In genomic region chr16:78101415-78102326, GRCm38 (mm10) we compare ENCODE assay signal across 8 mouse cellular contexts.
DNase-seq lines count a peak whose midpoint lies in the region; ATAC-seq and TF ChIP-seq lines count a peak whose summit lies in the region.

No protein-coding gene starts in this region.

- no peaks in the 10 kb centered on the region for H3K9me3 ChIP-seq in kidney, postnatal 0 days (replicated peaks; ENCODE audit: low read length)
- H3K9me3 ChIP-seq in forebrain, embryonic 14.5 days (replicated peaks; ENCODE audit: control insufficient read depth, low read length), result no peaks in the 10 kb centered on the region
- no peaks in the 10 kb centered on the region for H3K9me3 ChIP-seq in hindbrain, embryonic 16.5 days (ENCODE audit: control insufficient read depth, low read length)
- H3K9me3 ChIP-seq in neural tube, embryonic 12.5 days, result no peaks in the 10 kb centered on the region

- peak overlapping the region; percentile 7; the same call in 1 of the 2 replicates for H3K4me3 ChIP-seq in kidney, postnatal 0 days (replicated peaks; ENCODE audit: low read depth, low read length)
- H3K4me3 ChIP-seq in forebrain, embryonic 14.5 days (ENCODE audit: low read depth, low read length), result no peak overlapping the region
- peak overlapping the region; percentile 2; the same call in 1 of the 2 replicates for H3K4me3 ChIP-seq in hindbrain, embryonic 16.5 days (ENCODE audit: low read length)
- H3K4me3 ChIP-seq in neural tube, embryonic 12.5 days, result no peak overlapping the region

- no peak overlapping the region for H3K9ac ChIP-seq in kidney, postnatal 0 days (ENCODE audit: low read depth, low read length)
- H3K9ac ChIP-seq in forebrain, embryonic 14.5 days (ENCODE audit: low read length), result no peak overlapping the region
- no peak overlapping the region for H3K9ac ChIP-seq in hindbrain, embryonic 16.5 days (ENCODE audit: low read depth, low read length)
- H3K9ac ChIP-seq in neural tube, embryonic 12.5 days, result no peak overlapping the region

- H3K27ac ChIP-seq in kidney, postnatal 0 days, result no peak overlapping the region
- peak overlapping the region; percentile 44; the same call in 1 of the 2 replicates for H3K27ac ChIP-seq in forebrain, embryonic 14.5 days (ENCODE audit: low read depth, low read length)
- no peak overlapping the region for H3K27ac ChIP-seq in hindbrain, embryonic 16.5 days (ENCODE audit: low read depth, low read length)
- no peak overlapping the region for H3K27ac ChIP-seq in neural tube, embryonic 12.5 days

- peak; percentile 65 for DNase-seq in kidney, postnatal 0 days (ENCODE audit: low spot score)
- no peak for DNase-seq in kidney, postnatal 14 days
- peak; percentile 93 for DNase-seq in forebrain, embryonic 14.5 days (ENCODE audit: low spot score)
- no peak for DNase-seq in cerebellum, adult 8-10 months
- DNase-seq in layer of hippocampus, adult 11-12 months (ENCODE audit: low spot score), result no peak

- peak overlapping the region; percentile 41 for H3K4me2 ChIP-seq in kidney, postnatal 0 days (ENCODE audit: low read length)
- peak overlapping the region; percentile 33 for H3K4me2 ChIP-seq in forebrain, embryonic 14.5 days (ENCODE audit: low read length)
- H3K4me2 ChIP-seq in hindbrain, embryonic 16.5 days (ENCODE audit: low read length), result peak overlapping the region; percentile 39
- H3K4me2 ChIP-seq in neural tube, embryonic 12.5 days (replicated peaks), result peak overlapping the region; percentile 36; the same call in 1 of the 2 replicates

- H3K27me3 ChIP-seq in kidney, postnatal 0 days (ENCODE audit: insufficient read depth, low read length), result no peaks in the 10 kb centered on the region
- H3K27me3 ChIP-seq in forebrain, embryonic 14.5 days (replicated peaks; ENCODE audit: control insufficient read depth, insufficient read depth, low read length), result no peaks in the 10 kb centered on the region
- no peaks in the 10 kb centered on the region for H3K27me3 ChIP-seq in hindbrain, embryonic 16.5 days (replicated peaks; ENCODE audit: control insufficient read depth, insufficient read depth, low read length)
- H3K27me3 ChIP-seq in neural tube, embryonic 12.5 days (replicated peaks), result no peaks in the 10 kb centered on the region

- 40% methylated on average over 14 of the region's 14 CpGs for WGBS in kidney, postnatal 0 days
- 10% methylated on average over 14 of the region's 14 CpGs for WGBS in forebrain, embryonic 14.5 days
- WGBS in hindbrain, embryonic 16.5 days, result 18% methylated on average over 14 of the region's 14 CpGs
- 11% methylated on average over 14 of the region's 14 CpGs for WGBS in neural tube, embryonic 12.5 days

- no peaks in the 10 kb centered on the region for H3K4me1 ChIP-seq in kidney, postnatal 0 days (replicated peaks; ENCODE audit: insufficient read depth, low read length)
- peaks cover 15% of the 10 kb centered on the region; the same call in 1 of the 2 replicates for H3K4me1 ChIP-seq in forebrain, embryonic 14.5 days (ENCODE audit: control insufficient read depth, insufficient read depth, low read length)
- no peaks in the 10 kb centered on the region for H3K4me1 ChIP-seq in hindbrain, embryonic 16.5 days (ENCODE audit: control insufficient read depth, insufficient read depth, low read depth, low read length)
- peaks cover 7% of the 10 kb centered on the region; the same call in 1 of the 2 replicates for H3K4me1 ChIP-seq in neural tube, embryonic 12.5 days

- H3K36me3 ChIP-seq in kidney, postnatal 0 days (ENCODE audit: insufficient read depth, low read length), result no peaks in the 10 kb centered on the region
- no peaks in the 10 kb centered on the region for H3K36me3 ChIP-seq in forebrain, embryonic 14.5 days (ENCODE audit: control insufficient read depth, insufficient read depth, low read length)
- no peaks in the 10 kb centered on the region for H3K36me3 ChIP-seq in hindbrain, embryonic 16.5 days (ENCODE audit: control insufficient read depth, insufficient read depth, low read length)
- no peaks in the 10 kb centered on the region for H3K36me3 ChIP-seq in neural tube, embryonic 12.5 days

- ATAC-seq in kidney, postnatal 0 days (replicated peaks; ENCODE audit: low FRiP score, low read depth), result no peak
- peak; percentile 80 for ATAC-seq in forebrain, embryonic 14.5 days
- ATAC-seq in hindbrain, embryonic 16.5 days, result peak; percentile 92
- peak; percentile 90 for ATAC-seq in neural tube, embryonic 12.5 days (ENCODE audit: low FRiP score, low read depth)
- no peak for ATAC-seq in megakaryocyte-erythroid progenitor cell, adult 5-6 weeks (replicated peaks; ENCODE audit: low FRiP score, low TSS enrichment, poor library complexity, severe bottlenecking)

- TF ChIP-seq CTCF in kidney, postnatal 0 days (IDR thresholded peaks at IDR 0.05; ENCODE audit: low read depth), result no peak

Comparison
In these comparisons a context has a peak if more than half of its experiments do, and no peak if none do; other contexts are left out.
1. DNase-seq: peak in kidney, postnatal 0 days (single experiment) and forebrain, embryonic 14.5 days (single experiment); none in kidney, postnatal 14 days (single experiment), cerebellum, adult 8-10 months (single experiment) and layer of hippocampus, adult 11-12 months (single experiment).
2. ATAC-seq: peak in forebrain, embryonic 14.5 days (single experiment), hindbrain, embryonic 16.5 days (single experiment) and neural tube, embryonic 12.5 days (single experiment); none in kidney, postnatal 0 days (single experiment) and megakaryocyte-erythroid progenitor cell, adult 5-6 weeks (single experiment).
3. H3K4me3 ChIP-seq: peak in kidney, postnatal 0 days (single experiment) and hindbrain, embryonic 16.5 days (single experiment); none in forebrain, embryonic 14.5 days (single experiment) and neural tube, embryonic 12.5 days (single experiment).
4. Peak in every context shown above with its lines, with median percentiles within 50 percentile points of each other: H3K4me2 ChIP-seq.